Mouse (Mus musculus) ES-E14 (cell line): ENCODE results near the gene Pmepa1.

Experiments
- HCFC1 ChIP-seq: IDR thresholded peaks from 2 replicates; pipeline ENCODE4 v1.6.1; 2012; ENCODE audit warnings: low read length, inconsistent platforms, borderline replicate concordance; ENCODE audit not compliant: insufficient read depth
- MAFK ChIP-seq: IDR thresholded peaks from 2 replicates; pipeline ENCODE4 v1.6.1; 2014; ENCODE audit warnings: mild to moderate bottlenecking, low read depth, low read length, inconsistent platforms; ENCODE audit not compliant: insufficient read depth
- ZC3H11A ChIP-seq: IDR thresholded peaks from 2 replicates; pipeline ENCODE4 v1.6.1; 2012; ENCODE audit warnings: low read depth, mild to moderate bottlenecking, inconsistent platforms, low read length, borderline replicate concordance
- ZNF384 ChIP-seq: IDR thresholded peaks from 2 replicates; pipeline ENCODE4 v1.6.1; 2012; ENCODE audit warnings: low read depth, low read length, inconsistent platforms

DNA sequence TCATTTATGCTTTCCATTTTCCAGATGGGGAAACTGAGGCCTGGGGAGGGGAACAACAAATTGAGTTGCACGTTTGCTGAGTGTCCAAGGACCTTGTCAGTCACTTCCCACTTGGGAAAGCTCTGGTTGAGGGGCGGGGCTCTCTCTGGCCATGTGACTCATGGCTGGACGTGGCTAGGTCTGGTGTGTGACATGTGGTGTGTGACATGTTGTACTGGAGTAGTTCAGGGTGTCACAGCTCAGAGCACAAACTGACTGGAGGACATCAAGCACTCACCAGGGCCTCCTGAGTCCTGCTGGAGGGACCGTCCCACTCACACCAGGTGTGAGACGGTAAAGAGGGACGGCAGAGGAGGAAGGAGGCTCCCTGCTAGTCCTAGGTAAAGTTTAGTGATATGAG is 91.1 kb downstream of the Pmepa1 start:
- TF ChIP-seq ZNF384 (no peak), ZC3H11A (no peak), HCFC1 (no peak), MAFK (no peak)
